Mouse (Mus musculus): ENCODE data around the gene Ppm1d.

- TF ChIP-seq CTCF (IDR thresholded peaks at IDR 0.05; ENCODE audit: low read depth) (0 out of 2 replicates have a peak, but pooled peaks have one; percentile 27), EP300 (IDR thresholded peaks at IDR 0.05; ENCODE audit: low read depth) (no peak)
Observed at GRCm38 (mm10) chr11:85393990-85394389, 82.9 kb downstream of the Ppm1d start.

All from heart, postnatal 0 days (tissue).